Mouse (Mus musculus) C2C12 (cell line): ENCODE results near the gene Brca1. TPM values are rescaled to one million over a fixed set of nuclear protein-coding genes. Genes with fewer than 3 reads are reported as not detected.

ENCODE experiments used
- H3K27me3 ChIP-seq: one replicate; pipeline ENCODE4 v1.6.1; 2011; ENCODE audit not compliant: control insufficient read depth, insufficient read depth, insufficient read length
- H3K36me3 ChIP-seq: one replicate; pipeline ENCODE4 v1.6.1; 2011; ENCODE audit not compliant: control insufficient read depth, insufficient read depth
- H3K4me3 ChIP-seq: one replicate; pipeline ENCODE4 v1.5.1; 2011; ENCODE audit warnings: mild to moderate bottlenecking, control low read depth; ENCODE audit not compliant: poor library complexity, insufficient read depth, severe bottlenecking
- H3K79me2 ChIP-seq: one replicate; pipeline ENCODE4 v1.6.1; 2011; ENCODE audit not compliant: control insufficient read depth, insufficient read depth
- H3K79me3 ChIP-seq: one replicate; pipeline ENCODE4 v1.6.1; 2011; ENCODE audit warnings: low read depth, control low read depth
- H3ac ChIP-seq: one replicate; pipeline ENCODE3; 2011; ENCODE audit warnings: low read depth; ENCODE audit not compliant: control insufficient read depth, insufficient read length
- CEBPB ChIP-seq: IDR thresholded peaks from one replicate; pipeline ENCODE4 v1.6.1; 2011; ENCODE audit warnings: low read depth, mild to moderate bottlenecking, control low read depth, moderate library complexity
- CTCF ChIP-seq: IDR thresholded peaks from one replicate; pipeline ENCODE4 v1.5.1; 2011; ENCODE audit not compliant: control insufficient read depth, insufficient read depth, insufficient read length
- FOSL1 ChIP-seq: IDR thresholded peaks from one replicate; pipeline ENCODE4 v1.8.0; 2011; ENCODE audit warnings: mild to moderate bottlenecking, low read length; ENCODE audit not compliant: poor library complexity, insufficient read depth, severe bottlenecking
- MAX ChIP-seq: IDR thresholded peaks from one replicate; pipeline ENCODE4 v1.6.1; 2011; ENCODE audit warnings: mild to moderate bottlenecking, control low read depth
- MYOD1 ChIP-seq: IDR thresholded peaks from one replicate; pipeline ENCODE4 v1.6.1; 2011; ENCODE audit warnings: low read depth; ENCODE audit not compliant: control insufficient read depth, insufficient read length
- MYOG ChIP-seq: IDR thresholded peaks from one replicate; pipeline ENCODE4 v1.6.1; 2011; ENCODE audit not compliant: control insufficient read depth, insufficient read length; ENCODE audit errors: extremely low read depth
- USF1 ChIP-seq: IDR thresholded peaks from one replicate; pipeline ENCODE4 v1.6.1; 2011; ENCODE audit warnings: low read depth, mild to moderate bottlenecking, control low read depth, moderate library complexity
- long read RNA-seq, 2 experiments: library from polyadenylated mRNA; unstranded; transcript quantifications; one replicate each; pipeline ENCODE4 v2.0.0; 2019 to 2020
- polyA plus RNA-seq: library from polyadenylated mRNA; unstranded; fragments of >200 nt; fragmentation: generic; extraction: Trizol; gene quantifications from one replicate; pipeline ENCODE4 v1.2.1, GENCODE M21; 2012; ENCODE audit warnings: missing spikeins

Gene Brca1
- polyA plus RNA-seq = 5.2 TPM
- long read RNA-seq, experiment 1, partial matches to known transcripts = 2 of 3 reads
- long read RNA-seq, experiment 1, other reads (novel, unspliced or antisense) = 1 of 3 reads
- long read RNA-seq, experiment 2, full-length matches to known transcripts = 32 of 68 reads
- long read RNA-seq, experiment 2, partial matches to known transcripts = 18 of 68 reads
- long read RNA-seq, experiment 2, other reads (novel, unspliced or antisense) = 18 of 68 reads

DNA sequence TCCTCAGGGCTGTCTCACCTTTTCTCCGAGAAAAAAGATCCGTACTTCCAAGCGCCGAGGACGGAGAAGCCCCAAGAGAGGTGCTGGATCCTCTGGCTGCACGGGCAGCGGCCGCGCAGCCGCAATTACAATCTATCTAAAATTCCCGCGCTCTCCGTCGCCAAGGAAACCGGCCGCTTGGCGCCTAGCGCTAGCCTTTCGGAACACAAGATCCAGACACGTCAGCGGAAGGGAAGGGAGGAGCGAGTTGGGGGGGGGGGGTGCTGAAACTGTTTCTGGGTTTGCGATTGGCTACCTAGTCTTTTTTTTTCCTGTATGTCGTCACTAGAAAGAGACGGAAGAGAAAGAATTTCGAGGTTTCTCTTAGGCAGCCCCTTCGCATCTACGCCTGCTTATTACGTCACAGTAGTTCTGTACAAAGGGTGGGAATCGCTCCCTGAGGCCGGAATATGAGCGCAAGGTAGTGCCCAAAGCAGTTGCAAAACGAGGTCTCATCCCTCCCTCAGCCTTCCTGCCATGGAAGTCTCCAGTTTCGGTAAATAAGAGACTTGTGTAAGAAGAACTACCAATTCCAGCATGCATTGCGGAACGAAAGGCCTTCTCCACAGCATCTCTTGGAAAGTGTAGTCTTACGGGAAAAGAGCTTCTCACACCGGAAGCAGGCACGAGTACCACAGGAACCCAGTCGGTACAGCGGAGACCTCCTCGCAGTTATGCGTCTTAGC is at the start of gene Brca1, which contains the start of gene Nbr1:
TSS of gene Brca1 (minus strand) at position 205 of the 725 bp plus-strand sequence.
TSS of gene Nbr1 (plus strand) at position 399 of the 725 bp plus-strand sequence.
- H3K36me3 ChIP-seq = peaks cover 31% of the 10 kb centered on the region
- H3K4me3 ChIP-seq = peak within 1 kb of the TSS; percentile 70
- peak; percentile 8 for TF ChIP-seq MAX
- TF ChIP-seq MYOD1 = no peak
- TF ChIP-seq CEBPB = peak; percentile 8
- H3ac ChIP-seq = peak within 1 kb of the TSS; percentile 85
- no peaks in the 10 kb centered on the region for H3K27me3 ChIP-seq
- peaks cover 69% of the 10 kb centered on the region for H3K79me2 ChIP-seq
- H3K79me3 ChIP-seq = peaks cover 27% of the 10 kb centered on the region

DNA sequence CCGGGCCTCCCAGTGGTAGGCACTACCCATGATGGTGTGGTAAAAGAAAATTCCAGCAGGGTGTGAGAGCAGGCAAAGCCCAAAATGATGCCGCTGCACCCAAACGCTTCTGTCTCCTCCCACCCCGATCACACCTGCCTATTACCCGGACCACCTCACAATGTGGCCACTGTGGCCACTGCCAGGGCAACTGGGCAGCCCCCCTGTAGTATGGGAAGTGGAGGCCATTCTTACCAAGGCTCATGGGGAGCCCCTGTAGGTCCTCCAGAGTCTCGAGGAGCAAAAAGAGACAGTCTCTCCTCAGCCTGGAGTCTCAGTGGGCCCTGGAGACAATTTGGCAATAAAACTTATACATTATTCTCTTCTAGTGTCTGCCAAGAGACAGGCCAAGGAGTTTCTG is 47.4 kb upstream of the Brca1 start, which contains the start of gene Gm11634:
TSS of gene Gm11634 (minus strand) at position 101 of the 400 bp plus-strand sequence.
- H3K27me3 ChIP-seq = peaks cover 17% of the 10 kb centered on the region

DNA sequence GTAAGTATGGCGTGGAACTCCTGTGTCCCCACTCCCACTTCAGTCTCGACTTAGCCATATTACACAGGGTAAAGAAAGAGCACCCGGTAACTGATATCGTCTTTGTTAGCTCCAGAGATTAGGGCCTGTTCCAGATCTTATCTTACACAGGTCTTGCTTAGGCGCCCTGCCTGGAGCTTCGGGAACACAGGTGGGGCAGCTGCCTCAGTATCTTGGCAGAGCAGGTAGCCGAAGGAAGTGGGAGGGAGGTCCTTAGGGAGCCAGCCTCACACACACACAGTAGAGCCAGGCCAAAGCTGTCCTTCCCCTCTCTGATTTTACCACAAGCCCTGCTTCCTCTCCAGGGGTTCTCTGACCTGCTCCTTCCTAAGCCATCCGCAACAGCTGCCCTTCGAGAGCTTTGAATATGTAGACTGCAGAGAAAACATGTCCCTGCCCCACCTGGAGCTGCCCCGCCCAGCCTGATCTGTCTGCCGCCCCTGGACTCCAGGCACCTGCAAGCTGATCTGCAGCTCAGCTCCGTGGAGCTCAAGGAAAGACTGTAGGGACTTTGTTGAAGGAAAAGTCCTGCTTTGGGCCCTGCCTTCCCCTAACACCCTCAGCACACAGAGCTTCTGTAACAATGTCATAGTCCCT is 38.4 kb upstream of the Brca1 start:
- Histone ChIP-seq H3K4me3 (no peak overlapping the region), H3K79me3 (no peaks in the 10 kb centered on the region), H3ac (no peak overlapping the region), H3K27me3 (no peaks in the 10 kb centered on the region), H3K79me2 (no peaks in the 10 kb centered on the region), H3K36me3 (peaks cover 7% of the 10 kb centered on the region)
- no peak for TF ChIP-seq MYOG
- TF ChIP-seq MAX = no peak
- no peak for TF ChIP-seq MYOD1
- TF ChIP-seq CTCF = no peak
- TF ChIP-seq FOSL1 = no peak
- TF ChIP-seq CEBPB = no peak
- TF ChIP-seq USF1 = no peak

More for the DNA sequence above, 47.4 kb upstream of the Brca1 start, which contains the start of gene Gm11634:
- H3K36me3 ChIP-seq = no peaks in the 10 kb centered on the region
- no peaks in the 10 kb centered on the region for H3K79me3 ChIP-seq
- no peak within 1 kb of the TSS for H3K4me3 ChIP-seq
- no peak within 1 kb of the TSS for H3ac ChIP-seq
- TF ChIP-seq CEBPB (no peak), USF1 (no peak), MYOG (no peak), MYOD1 (no peak), CTCF (no peak), FOSL1 (no peak), MAX (no peak)
- no peaks in the 10 kb centered on the region for H3K79me2 ChIP-seq

DNA sequence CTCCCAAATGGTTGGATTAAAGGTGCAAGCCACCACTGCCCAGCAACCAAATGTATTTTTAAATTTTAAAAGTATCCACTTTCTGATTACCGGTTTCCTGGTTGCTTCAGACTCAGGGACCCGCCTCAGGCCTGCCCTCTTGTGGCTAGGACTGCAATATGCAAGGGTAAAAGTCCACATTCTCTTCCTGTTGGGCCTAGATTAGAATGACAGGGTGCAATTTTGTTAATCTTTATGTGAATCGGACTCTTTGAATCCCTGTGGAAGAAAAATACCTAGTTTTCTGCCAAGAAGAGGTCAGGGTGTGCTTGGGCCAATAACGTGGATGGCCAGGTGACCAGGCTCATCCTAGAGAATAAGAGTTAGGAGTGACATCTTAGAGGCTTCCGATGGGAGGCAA is 37.7 kb upstream of the Brca1 start:
- TF ChIP-seq CTCF (peak; percentile 10), MYOD1 (no peak), USF1 (no peak)
- no peaks in the 10 kb centered on the region for H3K27me3 ChIP-seq
- H3K36me3 ChIP-seq = peaks cover 7% of the 10 kb centered on the region
- H3K79me3 ChIP-seq = no peaks in the 10 kb centered on the region
- no peaks in the 10 kb centered on the region for H3K79me2 ChIP-seq
- no peak overlapping the region for H3ac ChIP-seq
- H3K4me3 ChIP-seq = no peak overlapping the region

DNA sequence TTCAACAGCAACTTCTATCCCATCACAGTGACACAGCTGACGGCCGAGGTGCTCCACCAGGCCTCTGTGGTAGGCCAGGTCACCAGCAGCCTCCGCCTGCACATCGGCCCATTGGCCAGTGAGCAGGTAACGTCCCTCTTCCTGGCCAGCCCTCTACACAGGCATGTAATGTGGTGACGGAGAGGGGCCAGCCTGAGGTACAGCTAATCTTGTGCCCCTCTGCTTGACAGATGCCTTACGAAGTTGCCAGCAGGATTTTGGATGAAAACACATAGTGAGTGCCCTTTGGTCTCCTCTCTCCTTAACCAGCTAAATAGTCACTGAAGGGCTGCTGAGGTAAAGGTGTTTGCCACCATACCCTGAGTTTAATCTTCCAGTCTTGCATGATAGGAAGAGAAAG is 37.1 kb upstream of the Brca1 start:
- TF ChIP-seq CEBPB (no peak), MAX (no peak), USF1 (no peak), MYOG (no peak), FOSL1 (no peak), CTCF (no peak), MYOD1 (no peak)
- no peaks in the 10 kb centered on the region for H3K27me3 ChIP-seq
- H3K79me3 ChIP-seq = no peaks in the 10 kb centered on the region
- no peaks in the 10 kb centered on the region for H3K79me2 ChIP-seq
- no peak overlapping the region for H3ac ChIP-seq
- no peak overlapping the region for H3K4me3 ChIP-seq
- peaks cover 7% of the 10 kb centered on the region for H3K36me3 ChIP-seq
